Mouse (Mus musculus): Measurements from ENCODE around the gene Stt3b. TPM values are rescaled to one million over a fixed set of nuclear protein-coding genes. Genes with fewer than 3 reads are reported as not detected.

The Stt3b gene
- polyA plus RNA-seq, 1 experiment, result 53.6 TPM

DNA sequence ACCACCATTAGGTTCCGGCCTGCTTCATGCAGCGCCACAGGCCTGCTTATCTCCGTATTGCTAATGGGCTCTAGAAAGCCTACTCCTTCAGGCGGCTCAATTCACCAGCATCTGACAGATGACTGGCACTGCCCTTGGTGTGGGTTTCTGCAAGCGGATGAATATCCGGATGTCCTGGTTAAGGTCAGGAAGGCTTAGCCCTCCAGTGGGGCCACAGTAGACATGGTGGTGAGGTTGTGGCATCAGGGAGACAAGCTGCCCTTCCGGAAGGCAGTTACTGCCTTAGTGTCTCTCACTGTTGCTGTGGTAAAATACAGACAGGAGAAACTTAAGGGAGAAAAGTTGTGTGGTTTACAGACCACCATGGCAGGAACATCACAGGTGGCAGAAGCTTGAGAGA lies 89.0 kb downstream of the Stt3b start:
- Histone ChIP-seq H3K4me3 (ENCODE audit: insufficient read depth, low read depth, low read length) (no peak overlapping the region), H3K4me1 (ENCODE audit: control insufficient read depth, insufficient read depth, insufficient read length, low read length) (no peaks in the 10 kb centered on the region), H3K27ac (replicated peaks; ENCODE audit: low read depth, low read length) (no peak overlapping the region)

DNA sequence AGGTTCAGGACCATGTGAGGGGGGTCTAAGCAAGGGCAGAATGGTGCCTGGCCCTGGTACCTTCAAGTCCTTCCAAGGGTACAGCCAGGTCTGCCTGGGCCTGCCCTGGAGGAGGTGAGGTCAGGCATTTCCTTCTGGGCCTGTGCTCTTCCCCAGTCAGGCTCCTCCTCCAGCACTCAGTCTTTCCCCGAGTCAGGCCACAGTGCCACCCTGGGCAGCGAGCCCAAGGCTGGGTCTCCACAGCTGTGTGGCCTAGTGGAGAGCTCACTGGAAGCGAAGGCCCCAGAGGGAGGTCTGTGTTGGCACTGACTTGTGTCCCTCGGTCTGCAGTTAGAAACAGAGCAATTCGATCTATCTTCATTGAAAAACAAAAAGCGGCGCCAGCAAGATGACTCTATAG lies 89.8 kb downstream of the Stt3b start:
- Histone ChIP-seq H3K4me3 (ENCODE audit: insufficient read depth, low read depth, low read length) (no peak overlapping the region), H3K4me1 (ENCODE audit: control insufficient read depth, insufficient read depth, insufficient read length, low read length) (peaks cover 2% of the 10 kb centered on the region; the same call in 1 of the 2 replicates), H3K27ac (replicated peaks; ENCODE audit: low read depth, low read length) (no peak overlapping the region)

DNA sequence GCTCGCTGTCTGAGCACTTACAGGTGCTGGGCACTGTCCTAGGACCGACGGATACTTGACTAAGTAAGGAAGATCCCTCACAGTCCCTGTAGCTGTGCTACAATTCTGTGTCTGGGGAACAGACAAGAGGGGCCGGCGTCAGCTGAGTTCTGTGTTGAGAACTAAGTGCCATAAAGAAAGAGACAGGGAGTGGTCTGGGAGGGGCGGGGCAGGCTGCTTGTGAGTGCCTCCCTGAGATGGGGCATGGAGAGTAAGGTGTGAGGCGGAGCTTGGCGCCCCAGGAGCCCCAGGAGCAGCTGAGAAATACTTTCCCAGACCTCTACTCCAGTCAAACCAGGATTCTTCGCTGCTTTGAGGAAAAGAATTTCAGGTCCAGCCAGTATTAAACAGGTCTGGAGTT lies 92.2 kb downstream of the Stt3b start:
- no peak overlapping the region for H3K27ac ChIP-seq (replicated peaks; ENCODE audit: low read depth, low read length)
- peaks cover 2% of the 10 kb centered on the region; the same call in 1 of the 2 replicates for H3K4me1 ChIP-seq (ENCODE audit: control insufficient read depth, insufficient read depth, insufficient read length, low read length)
- no peak overlapping the region for H3K4me3 ChIP-seq (ENCODE audit: insufficient read depth, low read depth, low read length)

DNA sequence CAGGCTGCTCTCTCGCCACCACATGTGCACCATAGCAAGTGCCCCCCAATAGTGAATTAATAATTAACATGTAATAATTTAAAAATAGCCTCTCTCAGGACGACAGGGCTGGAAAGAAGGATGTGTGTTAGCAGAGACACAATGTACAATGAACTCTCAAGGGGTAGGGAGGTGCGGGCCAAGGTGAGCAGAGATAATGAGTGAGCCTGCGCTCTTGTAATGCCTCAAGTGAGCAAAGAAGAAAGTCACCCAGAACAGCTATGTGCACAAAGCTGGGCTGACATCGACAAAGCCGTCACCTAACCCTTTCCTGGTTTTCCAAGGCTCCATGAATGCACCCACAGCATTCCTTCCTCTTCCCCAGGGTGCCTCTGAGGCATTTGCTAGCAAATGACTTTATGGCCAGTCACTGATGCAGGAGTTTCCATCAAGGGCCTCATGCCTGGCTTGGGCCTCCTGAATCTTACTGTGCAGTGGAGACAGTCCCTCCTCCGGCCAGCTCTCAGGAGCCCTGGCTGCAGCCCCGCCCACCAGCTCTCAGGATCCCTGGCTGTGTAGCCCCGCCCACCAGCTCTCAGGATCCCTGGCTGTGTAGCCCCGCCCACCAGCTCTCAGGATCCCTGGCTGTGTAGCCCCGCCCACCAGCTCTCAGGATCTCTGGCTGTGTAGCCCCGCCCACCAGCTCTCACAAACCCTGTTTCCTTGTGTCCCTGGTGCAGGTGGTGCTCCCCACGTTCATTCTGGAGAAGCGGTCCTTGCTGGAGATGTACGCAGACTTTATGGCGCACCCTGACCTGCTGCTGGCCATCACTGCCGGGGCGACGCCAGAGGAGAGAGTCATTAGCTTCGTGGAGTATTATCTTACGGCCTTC lies 94.2 kb downstream of the Stt3b start:
- no peak overlapping the region for H3K27ac ChIP-seq (replicated peaks; ENCODE audit: low read depth, low read length)
- peaks cover 2% of the 10 kb centered on the region; the same call in 1 of the 2 replicates for H3K4me1 ChIP-seq (ENCODE audit: control insufficient read depth, insufficient read depth, insufficient read length, low read length)
- H3K4me3 ChIP-seq (ENCODE audit: insufficient read depth, low read depth, low read length), result no peak overlapping the region

DNA sequence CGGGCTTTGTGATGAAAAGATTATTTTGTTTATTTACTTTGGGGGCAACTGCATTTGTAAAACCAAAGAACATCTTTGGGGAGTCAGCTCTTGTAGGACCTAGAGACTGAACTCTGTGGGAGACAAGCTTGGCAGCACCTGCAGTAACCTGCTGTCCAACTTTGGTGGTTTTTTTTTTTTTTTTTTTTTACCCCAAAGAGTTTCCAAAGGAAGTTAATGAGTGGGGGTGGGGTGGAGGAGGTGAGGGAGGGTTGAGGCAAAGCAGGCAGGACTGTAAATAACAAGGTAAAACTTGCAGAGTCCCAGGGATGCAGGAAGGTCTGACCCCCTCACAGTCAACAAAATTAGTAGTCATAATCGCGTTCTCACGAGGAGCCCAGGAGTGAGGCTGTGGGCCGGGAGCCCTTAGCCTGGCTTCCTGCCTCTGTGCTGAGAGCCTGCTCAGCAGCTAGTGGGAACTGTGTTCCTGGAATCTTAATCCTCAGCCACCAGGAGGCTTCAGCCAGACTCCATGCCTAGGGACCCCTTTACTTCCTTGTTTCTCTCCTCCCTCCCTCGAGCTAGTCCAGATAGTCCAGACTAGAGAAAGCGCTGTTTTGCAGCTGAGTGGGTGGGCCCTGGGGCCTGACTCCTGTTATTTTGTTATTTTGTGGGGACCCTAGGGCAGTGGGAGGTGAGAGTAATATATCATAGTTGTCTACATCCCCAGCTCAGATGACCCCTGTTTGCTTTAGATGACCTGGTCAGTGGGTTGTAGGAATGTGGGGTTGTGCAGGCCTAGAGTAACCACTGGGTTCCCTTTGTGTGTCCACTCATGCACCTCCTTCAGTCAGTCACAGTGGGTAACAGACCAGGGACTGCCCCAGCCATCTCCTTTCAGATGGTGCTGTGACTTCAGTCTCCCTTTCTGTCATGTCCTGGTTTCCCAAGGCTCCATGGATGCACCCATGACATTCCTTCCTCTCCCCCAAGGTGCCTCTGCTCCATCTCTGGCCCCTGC lies 95.3 kb downstream of the Stt3b start:
- peaks cover 2% of the 10 kb centered on the region; the same call in 1 of the 2 replicates for H3K4me1 ChIP-seq (ENCODE audit: control insufficient read depth, insufficient read depth, insufficient read length, low read length)
- no peak overlapping the region for H3K27ac ChIP-seq (replicated peaks; ENCODE audit: low read depth, low read length)
- H3K4me3 ChIP-seq (ENCODE audit: insufficient read depth, low read depth, low read length), result no peak overlapping the region

DNA sequence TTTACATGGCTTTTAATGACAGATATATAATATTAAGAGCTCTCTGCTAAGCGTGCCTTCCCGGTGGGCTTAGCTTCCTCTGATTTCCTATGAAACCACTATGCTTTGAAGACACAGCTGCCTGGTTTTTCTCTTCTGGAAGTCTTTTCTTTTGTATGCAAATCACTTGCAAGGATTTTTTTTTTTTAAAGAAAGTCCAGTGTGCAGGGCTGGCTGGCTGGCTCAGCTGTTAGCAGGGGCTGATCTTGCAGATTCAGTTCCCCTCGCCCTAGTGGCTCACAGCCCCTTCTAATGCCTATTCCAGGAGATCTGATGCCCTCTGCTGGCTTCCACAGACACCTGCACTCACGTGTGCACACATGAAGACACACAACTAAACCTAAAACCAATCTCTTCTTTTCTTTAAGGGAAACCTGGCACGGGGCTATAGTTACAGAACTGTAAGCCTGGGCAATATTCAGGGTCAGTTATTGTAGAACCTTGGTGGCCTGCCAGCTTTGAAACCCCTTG lies 96.4 kb downstream of the Stt3b start:
- H3K27ac ChIP-seq (replicated peaks; ENCODE audit: low read depth, low read length), result no peak overlapping the region
- peaks cover 2% of the 10 kb centered on the region; the same call in 1 of the 2 replicates for H3K4me1 ChIP-seq (ENCODE audit: control insufficient read depth, insufficient read depth, insufficient read length, low read length)

DNA sequence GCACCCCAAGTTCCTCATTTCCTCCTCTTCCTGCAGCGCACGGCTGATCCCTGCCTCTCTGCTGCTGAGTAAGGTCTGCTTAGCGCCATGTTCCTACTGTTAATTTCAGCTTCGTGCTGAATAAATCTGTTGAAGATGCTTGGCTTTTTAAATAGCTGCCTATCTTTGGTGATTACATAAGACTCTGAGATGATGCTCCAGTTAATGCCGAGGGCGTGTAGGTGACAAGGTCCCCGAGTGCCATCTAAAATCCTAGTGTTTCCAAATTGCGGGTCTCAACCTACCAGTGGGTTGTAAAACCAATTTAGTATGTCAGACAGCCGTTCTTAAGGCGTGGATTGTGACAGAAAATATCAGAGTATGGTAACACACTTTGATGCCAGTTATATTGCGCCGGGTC lies 99.7 kb downstream of the Stt3b start:
- Histone ChIP-seq H3K4me3 (ENCODE audit: insufficient read depth, low read depth, low read length) (no peak overlapping the region), H3K4me1 (ENCODE audit: control insufficient read depth, insufficient read depth, insufficient read length, low read length) (no peaks in the 10 kb centered on the region), H3K27ac (replicated peaks; ENCODE audit: low read depth, low read length) (no peak overlapping the region)

More for the DNA sequence above, 96.4 kb downstream of the Stt3b start:
- no peak overlapping the region for H3K4me3 ChIP-seq (ENCODE audit: insufficient read depth, low read depth, low read length)

DNA sequence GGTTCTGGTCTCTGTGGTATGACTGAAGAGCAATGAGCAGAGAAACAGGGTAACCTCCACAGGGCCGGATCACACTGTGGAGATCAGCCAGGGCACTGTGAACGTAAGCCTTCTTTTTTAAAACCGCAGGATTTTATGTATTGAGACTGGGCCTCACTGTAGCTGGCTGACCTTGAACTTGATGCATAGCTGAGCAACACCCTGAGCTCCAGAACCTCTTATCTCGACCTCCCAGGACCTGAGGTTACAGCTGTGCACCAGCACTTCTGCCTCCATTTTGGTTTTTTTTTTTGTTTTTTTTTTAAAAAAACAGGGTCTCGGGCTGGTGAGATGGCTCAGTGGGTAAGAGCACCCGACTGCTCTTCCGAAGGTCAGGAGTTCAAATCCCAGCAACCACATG lies 100.5 kb downstream of the Stt3b start:
- Histone ChIP-seq H3K4me3 (ENCODE audit: insufficient read depth, low read depth, low read length) (no peak overlapping the region), H3K4me1 (ENCODE audit: control insufficient read depth, insufficient read depth, insufficient read length, low read length) (no peaks in the 10 kb centered on the region), H3K27ac (replicated peaks; ENCODE audit: low read depth, low read length) (no peak overlapping the region)

DNA sequence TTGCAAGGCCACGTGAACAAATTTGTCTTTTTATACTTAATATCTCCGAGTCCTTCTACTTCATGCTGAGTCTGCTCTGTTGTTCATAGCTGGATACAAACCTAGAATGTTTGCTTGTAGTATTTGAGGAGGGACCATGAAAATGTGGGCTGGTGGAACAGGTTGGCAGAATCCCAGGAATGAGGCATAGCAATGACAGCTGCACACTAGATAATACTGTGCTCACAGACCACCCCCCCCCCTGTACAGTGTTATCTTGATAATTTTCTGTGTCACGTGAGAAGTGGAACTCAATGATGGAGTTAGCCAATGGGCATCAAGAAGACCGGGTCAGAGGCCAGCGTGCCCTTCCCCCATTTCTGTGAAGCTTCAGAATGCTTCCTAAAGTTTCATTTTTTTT lies 104.0 kb downstream of the Stt3b start:
- H3K4me3 ChIP-seq (ENCODE audit: insufficient read depth, low read depth, low read length), result no peak overlapping the region
- H3K4me1 ChIP-seq (ENCODE audit: control insufficient read depth, insufficient read depth, insufficient read length, low read length), result no peaks in the 10 kb centered on the region
- H3K27ac ChIP-seq (replicated peaks; ENCODE audit: low read depth, low read length), result no peak overlapping the region

DNA sequence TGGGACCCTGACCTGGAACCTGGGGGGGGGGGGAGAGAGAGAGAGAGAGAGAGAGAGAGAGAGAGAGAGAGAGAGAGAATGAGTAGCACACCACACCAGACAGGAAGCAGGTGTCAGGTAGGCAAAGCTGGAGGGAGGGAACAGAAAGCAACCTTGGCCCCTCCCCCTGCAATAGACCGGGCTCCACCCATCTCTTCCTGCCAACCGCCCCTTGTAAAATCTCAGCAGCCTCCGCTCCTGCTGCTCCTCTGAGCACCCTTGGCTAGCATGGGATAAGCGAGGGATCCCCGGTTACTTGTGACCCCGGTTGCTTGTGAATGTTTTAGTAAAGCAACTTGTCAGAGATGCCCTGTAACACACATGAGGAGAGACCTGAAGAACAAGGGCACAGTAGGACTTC lies 104.7 kb downstream of the Stt3b start:
- Histone ChIP-seq H3K4me3 (ENCODE audit: insufficient read depth, low read depth, low read length) (no peak overlapping the region), H3K27ac (replicated peaks; ENCODE audit: low read depth, low read length) (no peak overlapping the region), H3K4me1 (ENCODE audit: control insufficient read depth, insufficient read depth, insufficient read length, low read length) (no peaks in the 10 kb centered on the region)

DNA sequence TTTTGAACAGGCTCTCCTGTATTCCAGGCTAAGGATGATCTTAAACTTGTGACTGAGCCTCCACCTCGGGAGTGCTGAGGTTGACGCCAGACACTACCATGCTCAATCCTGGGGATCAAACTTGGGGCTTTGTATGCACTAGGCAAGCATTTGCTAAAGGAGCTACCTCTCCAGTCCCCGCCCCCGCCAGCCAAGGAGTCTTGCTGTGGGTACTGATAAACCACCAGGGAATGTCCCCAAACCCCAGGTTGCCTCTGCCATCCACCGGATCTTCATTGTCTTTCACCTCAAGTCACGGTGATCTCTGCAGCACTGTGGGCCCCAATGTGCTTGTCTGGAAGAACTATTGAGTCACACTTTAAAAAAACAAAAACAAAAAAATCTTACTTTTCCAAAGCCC lies 107.1 kb downstream of the Stt3b start:
- Histone ChIP-seq H3K4me3 (ENCODE audit: insufficient read depth, low read depth, low read length) (no peak overlapping the region), H3K27ac (replicated peaks; ENCODE audit: low read depth, low read length) (no peak overlapping the region), H3K4me1 (ENCODE audit: control insufficient read depth, insufficient read depth, insufficient read length, low read length) (no peaks in the 10 kb centered on the region)

DNA sequence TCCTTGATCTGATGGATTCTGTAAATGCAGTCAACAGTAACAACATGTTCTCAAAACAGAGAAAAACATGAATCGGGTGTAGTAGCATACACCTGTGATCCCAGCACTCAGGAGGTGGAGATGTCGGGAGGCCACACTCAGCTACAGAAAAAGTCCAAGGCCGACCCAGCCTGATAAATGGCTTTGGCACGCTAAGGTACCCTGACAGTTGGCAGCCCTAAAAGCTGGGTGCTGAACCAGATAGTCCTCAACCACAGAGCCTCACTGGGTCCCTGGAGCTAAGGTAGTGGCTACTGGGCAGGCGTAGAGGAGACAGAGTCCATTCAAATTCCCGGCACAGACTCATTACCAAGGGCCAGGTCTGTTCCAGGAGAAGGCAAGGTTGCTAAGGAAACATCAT lies 109.0 kb downstream of the Stt3b start:
- no peaks in the 10 kb centered on the region for H3K4me1 ChIP-seq (ENCODE audit: control insufficient read depth, insufficient read depth, insufficient read length, low read length)
- H3K27ac ChIP-seq (replicated peaks; ENCODE audit: low read depth, low read length), result no peak overlapping the region
- H3K4me3 ChIP-seq (ENCODE audit: insufficient read depth, low read depth, low read length), result no peak overlapping the region

DNA sequence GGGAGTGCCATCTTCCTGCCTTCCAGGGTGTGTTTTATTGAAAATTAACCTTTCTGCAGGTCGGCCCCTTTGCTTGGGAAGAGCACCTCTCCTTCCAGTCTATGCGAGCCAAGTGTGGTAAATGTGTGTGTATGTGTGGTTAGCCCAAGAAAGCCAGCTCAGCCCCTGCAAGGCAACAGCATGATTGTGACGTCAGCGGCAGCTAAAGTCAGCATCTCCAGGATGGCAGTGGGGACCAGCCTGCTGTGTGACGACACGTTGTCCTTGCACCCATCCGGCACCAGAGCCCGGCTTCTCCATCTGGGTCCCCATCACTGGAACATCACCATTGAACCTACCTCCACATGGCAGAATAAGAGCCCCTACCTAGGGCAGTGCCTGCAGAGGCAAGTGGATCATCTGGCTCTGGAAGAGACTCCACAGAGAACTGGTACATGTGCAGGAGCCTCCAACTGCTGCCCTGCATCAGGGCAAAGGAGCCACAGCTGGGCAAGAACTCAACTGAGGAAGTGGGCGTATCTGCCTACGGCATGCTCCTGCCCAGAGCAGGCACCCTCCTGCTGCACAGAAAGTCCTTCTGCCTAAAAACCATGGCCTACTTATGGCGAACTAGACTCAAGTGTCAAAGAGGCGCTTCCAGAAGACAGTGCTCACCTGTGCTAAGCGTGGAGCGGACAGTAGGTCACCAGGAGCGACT lies 109.9 kb downstream of the Stt3b start:
- no peak overlapping the region for H3K4me3 ChIP-seq (ENCODE audit: insufficient read depth, low read depth, low read length)
- H3K27ac ChIP-seq (replicated peaks; ENCODE audit: low read depth, low read length), result no peak overlapping the region
- H3K4me1 ChIP-seq (ENCODE audit: control insufficient read depth, insufficient read depth, insufficient read length, low read length), result no peaks in the 10 kb centered on the region

DNA sequence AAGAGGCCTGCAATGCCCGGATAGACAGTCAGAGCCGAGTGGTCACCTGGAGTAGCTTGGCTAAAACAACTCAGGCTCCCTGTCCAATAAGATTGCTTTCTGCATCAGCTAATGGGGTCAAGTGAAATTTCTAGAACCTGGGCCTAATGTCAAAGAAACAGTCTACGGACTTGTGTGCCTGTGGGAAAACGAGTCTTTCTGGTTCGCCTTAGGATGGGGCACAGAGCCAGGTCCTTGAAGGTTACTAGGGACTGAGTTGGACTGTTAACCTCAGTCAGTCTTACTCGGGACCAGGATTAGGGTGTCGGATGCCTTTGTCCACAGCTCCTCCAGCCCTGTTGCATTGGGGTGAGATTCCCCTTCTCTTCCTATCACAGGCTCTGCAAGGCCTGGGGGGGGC lies 113.1 kb downstream of the Stt3b start:
- Histone ChIP-seq H3K27ac (replicated peaks; ENCODE audit: low read depth, low read length) (no peak overlapping the region), H3K4me1 (ENCODE audit: control insufficient read depth, insufficient read depth, insufficient read length, low read length) (no peaks in the 10 kb centered on the region), H3K4me3 (ENCODE audit: insufficient read depth, low read depth, low read length) (no peak overlapping the region)

DNA sequence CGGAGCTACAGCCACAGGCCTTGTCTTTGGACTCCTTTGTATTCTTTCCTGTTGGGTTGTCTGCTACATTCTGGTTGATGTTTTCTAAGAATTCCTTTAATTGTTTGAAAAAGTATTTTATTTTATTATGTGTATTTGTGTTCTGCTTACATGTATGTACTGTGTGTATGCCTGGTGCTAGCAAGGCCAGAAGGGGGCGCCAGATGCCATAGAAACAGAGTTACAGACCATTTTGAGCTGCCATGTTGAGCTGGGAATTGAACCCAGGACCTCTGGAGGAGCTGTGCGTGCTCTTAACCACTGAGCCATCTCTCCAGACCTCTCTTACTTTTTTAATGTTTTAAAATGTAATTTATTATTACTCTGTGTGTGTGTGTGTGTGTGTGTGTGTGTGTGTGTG lies 117.3 kb downstream of the Stt3b start:
- Histone ChIP-seq H3K27ac (replicated peaks; ENCODE audit: low read depth, low read length) (no peak overlapping the region), H3K4me3 (ENCODE audit: insufficient read depth, low read depth, low read length) (no peak overlapping the region), H3K4me1 (ENCODE audit: control insufficient read depth, insufficient read depth, insufficient read length, low read length) (no peaks in the 10 kb centered on the region)

All from brown adipose tissue, adult 24 weeks (tissue).